Mouse (Mus musculus) kidney, postnatal 0 days (tissue): ENCODE data around the gene Gm20388. TPM values are rescaled to one million over a fixed set of nuclear protein-coding genes. Genes with fewer than 3 reads are reported as not detected.
A peak's percentile ranks its signal among the peaks of the same experiment; 100 is the strongest.

Experiments used
- ATAC-seq: fragments of 200-750 bp; cut with Nextera tagmentation; replicated peaks from 2 replicates; pipeline ENCODE4 v1.8.0; 2017; ENCODE audit warnings: low read depth, moderate number of reproducible peaks, moderate TSS enrichment, moderate library complexity; ENCODE audit not compliant: low FRiP score
- DNase-seq: peaks from one replicate; pipeline ENCODE4 v3.0.0-alpha.2; 2016; ENCODE audit warnings: low spot score
- H3K27ac ChIP-seq: fragments of 300-500 bp; sonication (generic); 2 replicates; pipeline ENCODE4 v1.5.1; 2014; ENCODE audit warnings: mild to moderate bottlenecking
- H3K27me3 ChIP-seq: fragments of 300-500 bp; sonication (generic); 2 replicates; pipeline ENCODE4 v1.6.1; 2014; ENCODE audit warnings: low read length, mixed read lengths; ENCODE audit not compliant: insufficient read depth
- H3K36me3 ChIP-seq: fragments of 300-500 bp; sonication (generic); 2 replicates; pipeline ENCODE4 v1.6.1; 2014; ENCODE audit warnings: low read length, mixed read lengths; ENCODE audit not compliant: insufficient read depth
- H3K4me1 ChIP-seq: fragments of 300-500 bp; sonication (generic); replicated peaks from 2 replicates; pipeline ENCODE4 v1.6.1; 2014; ENCODE audit warnings: antibody characterized with exemption, low read length, mixed read lengths; ENCODE audit not compliant: insufficient read depth
- H3K4me2 ChIP-seq: fragments of 300-500 bp; sonication (generic); 2 replicates; pipeline ENCODE4 v1.6.1; 2014; ENCODE audit warnings: mild to moderate bottlenecking, low read length, moderate library complexity, mixed read lengths
- H3K4me3 ChIP-seq: fragments of 300-500 bp; sonication (generic); replicated peaks from 2 replicates; pipeline ENCODE4 v1.5.1; 2014; ENCODE audit warnings: low read depth, low read length
- H3K9ac ChIP-seq: fragments of 300-500 bp; sonication (generic); 2 replicates; pipeline ENCODE4 v1.6.1; 2014; ENCODE audit warnings: low read depth, low read length
- H3K9me3 ChIP-seq: fragments of 300-500 bp; sonication (generic); replicated peaks from 2 replicates; pipeline ENCODE4 v1.6.1; 2016; ENCODE audit warnings: low read length, inconsistent platforms, mixed read lengths
- CTCF ChIP-seq: IDR thresholded peaks from 2 replicates; pipeline ENCODE4 v1.5.1; 2016; ENCODE audit warnings: antibody characterized with exemption, low read depth, mild to moderate bottlenecking, moderate library complexity
- WGBS: fragments of 180-500 bp; shearing (Covaris S2); extraction: QIAGEN DNeasy Blood & Tissue Kit; methylation state at CpG from one replicate; pipeline ENCODE4 v1.1.7; 2014; 5-methylcytosine and 5-hydroxymethylcytosine counted together
- polyA plus RNA-seq: library from polyadenylated mRNA; unstranded; fragments of >200 nt; fragmentation: Nextera tagmentation; extraction: Ambion mirVana; gene quantifications from 2 replicates; pipeline ENCODE4 v1.2.1, GENCODE M21; 2015

Gm20388 gene
- polyA plus RNA-seq, 1 experiment from 2014 or later: not detected

- no peak for ATAC-seq
- no peak for DNase-seq
- Histone ChIP-seq H3K4me2 (no peak overlapping the region), H3K9me3 (no peaks in the 10 kb centered on the region), H3K27ac (no peak overlapping the region), H3K4me3 (no peak overlapping the region), H3K27me3 (no peaks in the 10 kb centered on the region), H3K4me1 (no peaks in the 10 kb centered on the region), H3K9ac (no peak overlapping the region), H3K36me3 (peaks cover 9% of the 10 kb centered on the region; the same call in 1 of the 2 replicates)
- no peak for TF ChIP-seq CTCF
- WGBS: 87% methylated on average over 12 of the region's 12 CpGs
Measured at GRCm38 (mm10) chr8:122309272-122309671, 2398.6 kb downstream of the Gm20388 start.

- Histone ChIP-seq H3K9me3 (no peaks in the 10 kb centered on the region), H3K4me1 (0 out of 2 replicates have a peak, but pooled peaks cover 4% of the 10 kb centered on the region), H3K4me3 (no peak overlapping the region), H3K36me3 (peaks cover 9% of the 10 kb centered on the region; the same call in 1 of the 2 replicates), H3K9ac (no peak overlapping the region), H3K4me2 (no peak overlapping the region), H3K27ac (no peak overlapping the region), H3K27me3 (no peaks in the 10 kb centered on the region)
- DNase-seq: no peak
- no peak for TF ChIP-seq CTCF
- 91% methylated on average over 2 of the region's 2 CpGs for WGBS
- no peak for ATAC-seq
Measured at GRCm38 (mm10) chr8:122311115-122311514, 2400.5 kb downstream of the Gm20388 start.

GRCm38 (mm10) chr8:122312553-122312952 lies 2401.9 kb downstream of the Gm20388 start:
- Histone ChIP-seq H3K9me3 (no peaks in the 10 kb centered on the region), H3K27ac (no peak overlapping the region), H3K27me3 (no peaks in the 10 kb centered on the region), H3K36me3 (peaks cover 9% of the 10 kb centered on the region; the same call in 1 of the 2 replicates), H3K9ac (no peak overlapping the region), H3K4me2 (no peak overlapping the region), H3K4me3 (no peak overlapping the region), H3K4me1 (0 out of 2 replicates have a peak, but pooled peaks cover 4% of the 10 kb centered on the region)
- TF ChIP-seq CTCF: no peak
- WGBS: 74% methylated on average over 2 of the region's 2 CpGs
- DNase-seq (no peak), ATAC-seq (no peak)

DNA sequence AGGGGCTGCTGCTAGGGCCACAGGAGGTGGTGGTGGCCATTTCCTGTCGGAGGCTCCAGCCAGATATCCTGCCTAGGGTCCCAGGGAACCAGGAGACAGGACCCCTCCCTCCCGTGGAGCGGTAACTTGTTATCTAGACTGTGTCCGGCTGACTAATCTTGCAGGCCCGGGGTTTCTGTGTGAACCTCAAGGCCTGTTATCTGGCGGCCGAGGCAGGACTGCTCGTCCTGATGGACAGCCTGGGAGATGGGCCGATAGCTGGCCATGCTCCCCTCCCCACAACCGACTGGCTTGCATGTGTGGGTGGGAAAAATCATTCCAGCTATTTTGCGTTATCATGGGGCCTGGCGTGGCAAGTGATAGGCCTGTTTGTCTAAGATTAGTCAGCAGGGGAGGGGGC lies 2402.7 kb downstream of the Gm20388 start:
- ATAC-seq (no peak), DNase-seq (no peak)
- no peaks in the 10 kb centered on the region for H3K9me3 ChIP-seq
- H3K27me3 ChIP-seq: no peaks in the 10 kb centered on the region
- H3K27ac ChIP-seq: no peak overlapping the region
- no peak overlapping the region for H3K4me2 ChIP-seq
- WGBS: 65% methylated on average over 12 of the region's 12 CpGs
- H3K36me3 ChIP-seq: 0 out of 2 replicates have a peak, but pooled peaks cover 5% of the 10 kb centered on the region
- no peak overlapping the region for H3K4me3 ChIP-seq
- no peak for TF ChIP-seq CTCF
- H3K9ac ChIP-seq: no peak overlapping the region
- 0 out of 2 replicates have a peak, but pooled peaks cover 4% of the 10 kb centered on the region for H3K4me1 ChIP-seq

- ATAC-seq (no peak), DNase-seq (peak; percentile 46)
- Histone ChIP-seq H3K4me3 (no peak overlapping the region), H3K9me3 (no peaks in the 10 kb centered on the region), H3K36me3 (no peaks in the 10 kb centered on the region), H3K4me1 (0 out of 2 replicates have a peak, but pooled peaks cover 4% of the 10 kb centered on the region), H3K27me3 (no peaks in the 10 kb centered on the region), H3K27ac (peak overlapping the region; percentile 19; the same call in 1 of the 2 replicates), H3K4me2 (no peak overlapping the region), H3K9ac (no peak overlapping the region)
- 43% methylated on average over 13 of the region's 13 CpGs for WGBS
- TF ChIP-seq CTCF: no peak
Measured at GRCm38 (mm10) chr8:122314899-122315496, 2404.4 kb downstream of the Gm20388 start.

DNA sequence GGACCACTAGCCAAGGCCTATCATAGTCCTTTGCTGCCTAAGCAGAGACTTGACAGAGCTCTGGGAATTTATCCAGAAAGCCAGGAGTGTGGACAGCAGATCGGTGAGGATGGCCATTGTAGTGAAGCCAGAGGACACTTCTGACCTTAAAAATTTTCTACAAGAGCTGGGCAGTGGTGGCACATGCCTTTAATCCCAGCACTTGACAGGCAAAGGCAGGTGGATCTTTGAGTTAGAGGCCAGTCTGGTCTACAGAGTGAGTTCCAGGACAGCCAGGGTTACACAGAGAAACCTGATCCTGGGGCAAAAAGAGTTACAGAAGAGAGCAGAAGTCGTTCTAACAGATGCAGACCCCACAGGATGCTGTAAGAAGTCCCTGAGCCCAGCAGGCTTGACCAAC lies 2405.8 kb downstream of the Gm20388 start:
- no peaks in the 10 kb centered on the region for H3K36me3 ChIP-seq
- DNase-seq (no peak), ATAC-seq (no peak)
- no peak for TF ChIP-seq CTCF
- no peaks in the 10 kb centered on the region for H3K9me3 ChIP-seq
- WGBS: 47% methylated on average over 2 of the region's 2 CpGs
- H3K27ac ChIP-seq: no peak overlapping the region
- H3K9ac ChIP-seq: no peak overlapping the region
- no peak overlapping the region for H3K4me3 ChIP-seq
- H3K4me2 ChIP-seq: no peak overlapping the region
- H3K4me1 ChIP-seq: 0 out of 2 replicates have a peak, but pooled peaks cover 4% of the 10 kb centered on the region
- no peaks in the 10 kb centered on the region for H3K27me3 ChIP-seq
